Mouse (Mus musculus) hindbrain, embryonic 10.5 days (tissue): ENCODE results near the gene Ndufaf2. TPM values are rescaled to one million over a fixed set of nuclear protein-coding genes. Genes with fewer than 3 reads are reported as not detected.

ENCODE experiments used
- DNase-seq: peaks from one replicate; pipeline ENCODE4 v3.0.0-alpha.2; 2017; ENCODE audit warnings: low spot score
- H3K27ac ChIP-seq: fragments of 300-500 bp; sonication (generic); 2 replicates; pipeline ENCODE4 v1.5.1; 2016; ENCODE audit warnings: mild to moderate bottlenecking, moderate library complexity
- H3K27me3 ChIP-seq: fragments of 300-500 bp; sonication (generic); 2 replicates; pipeline ENCODE4 v1.6.1; 2016; ENCODE audit warnings: mild to moderate bottlenecking; ENCODE audit not compliant: poor library complexity, insufficient read depth, severe bottlenecking
- H3K36me3 ChIP-seq: fragments of 300-500 bp; sonication (generic); 2 replicates; pipeline ENCODE4 v1.6.1; 2016; ENCODE audit warnings: mild to moderate bottlenecking, moderate library complexity
- H3K4me1 ChIP-seq: fragments of 300-500 bp; sonication (generic); replicated peaks from 2 replicates; pipeline ENCODE4 v1.6.1; 2016; ENCODE audit warnings: mild to moderate bottlenecking
- H3K4me3 ChIP-seq: fragments of 300-500 bp; sonication (generic); 2 replicates; pipeline ENCODE4 v1.5.1; 2016; ENCODE audit warnings: mild to moderate bottlenecking, moderate library complexity
- H3K9me3 ChIP-seq: fragments of 300-500 bp; sonication (generic); 2 replicates; pipeline ENCODE4 v1.6.1; 2016; ENCODE audit warnings: mild to moderate bottlenecking, moderate library complexity
- WGBS: fragments of 180-500 bp; shearing (Covaris S2); methylation state at CpG from one replicate; pipeline ENCODE4 v1.1.7; 2016; 5-methylcytosine and 5-hydroxymethylcytosine counted together
- polyA plus RNA-seq: library from polyadenylated mRNA; unstranded; fragments of >200 nt; fragmentation: Nextera tagmentation; extraction: Ambion mirVana; gene quantifications from 2 replicates; pipeline ENCODE4 v1.2.1, GENCODE M21; 2016

The Ndufaf2 gene
- polyA plus RNA-seq, 1 experiment from 2014 or later: 83.1 TPM

- Histone ChIP-seq H3K9me3 (no peaks in the 10 kb centered on the region), H3K27me3 (0 out of 2 replicates have a peak, but pooled peaks cover 4% of the 10 kb centered on the region), H3K27ac (peak overlapping the region; percentile 88), H3K4me3 (no peak overlapping the region), H3K36me3 (no peaks in the 10 kb centered on the region), H3K4me1 (peaks cover 56% of the 10 kb centered on the region)
- 69% methylated on average over 11 of the region's 11 CpGs for WGBS
- DNase-seq: no peak
Observed at GRCm38 (mm10) chr13:108063374-108064134, 94.9 kb downstream of the Ndufaf2 start.

- Histone ChIP-seq H3K4me1 (peaks cover 56% of the 10 kb centered on the region), H3K36me3 (no peaks in the 10 kb centered on the region), H3K27me3 (0 out of 2 replicates have a peak, but pooled peaks cover 4% of the 10 kb centered on the region), H3K9me3 (no peaks in the 10 kb centered on the region), H3K4me3 (no peak overlapping the region), H3K27ac (peak overlapping the region; percentile 88)
- DNase-seq: no peak
- 71% methylated on average over 5 of the region's 5 CpGs for WGBS
Observed at GRCm38 (mm10) chr13:108062900-108063299, 95.5 kb downstream of the Ndufaf2 start.

GRCm38 (mm10) chr13:108060936-108061578 lies 97.4 kb downstream of the Ndufaf2 start:
- 0 out of 2 replicates have a peak, but pooled peaks cover 4% of the 10 kb centered on the region for H3K27me3 ChIP-seq
- H3K9me3 ChIP-seq: no peaks in the 10 kb centered on the region
- H3K36me3 ChIP-seq: no peaks in the 10 kb centered on the region
- peak overlapping the region; percentile 70 for H3K27ac ChIP-seq
- no peak for DNase-seq
- H3K4me1 ChIP-seq: peaks cover 63% of the 10 kb centered on the region
- 41% methylated on average over 8 of the region's 8 CpGs for WGBS
- H3K4me3 ChIP-seq: no peak overlapping the region

- Histone ChIP-seq H3K36me3 (no peaks in the 10 kb centered on the region), H3K27ac (0 out of 2 replicates have a peak overlapping the region, but pooled peaks have one; percentile 8), H3K9me3 (no peaks in the 10 kb centered on the region), H3K4me3 (no peak overlapping the region), H3K27me3 (no peaks in the 10 kb centered on the region), H3K4me1 (peaks cover 57% of the 10 kb centered on the region)
- no peak for DNase-seq
- 41% methylated on average over 7 of the region's 7 CpGs for WGBS
Observed at GRCm38 (mm10) chr13:108060286-108060885, 98.0 kb downstream of the Ndufaf2 start.

GRCm38 (mm10) chr13:108056896-108057295 lies 101.5 kb downstream of the Ndufaf2 start:
- DNase-seq: no peak
- Histone ChIP-seq H3K9me3 (no peaks in the 10 kb centered on the region), H3K4me1 (peaks cover 25% of the 10 kb centered on the region), H3K4me3 (no peak overlapping the region), H3K36me3 (no peaks in the 10 kb centered on the region), H3K27me3 (no peaks in the 10 kb centered on the region), H3K27ac (no peak overlapping the region)
- 75% methylated on average over 3 of the region's 3 CpGs for WGBS

- WGBS: 94% methylated on average over 6 of the region's 6 CpGs
- Histone ChIP-seq H3K27me3 (no peaks in the 10 kb centered on the region), H3K27ac (no peak overlapping the region), H3K4me3 (no peak overlapping the region), H3K4me1 (peaks cover 29% of the 10 kb centered on the region), H3K9me3 (no peaks in the 10 kb centered on the region), H3K36me3 (peaks cover 24% of the 10 kb centered on the region)
- no peak for DNase-seq
Observed at GRCm38 (mm10) chr13:108047364-108047763, 111.1 kb downstream of the Ndufaf2 start.

GRCm38 (mm10) chr13:108046891-108047290 lies 111.5 kb downstream of the Ndufaf2 start:
- Histone ChIP-seq H3K36me3 (peaks cover 24% of the 10 kb centered on the region), H3K4me1 (peaks cover 33% of the 10 kb centered on the region), H3K9me3 (no peaks in the 10 kb centered on the region), H3K4me3 (no peak overlapping the region), H3K27ac (no peak overlapping the region), H3K27me3 (no peaks in the 10 kb centered on the region)
- no peak for DNase-seq
- whole genome bisulfite sequencing: 83% methylated on average over 6 of the region's 6 CpGs

- H3K27me3 ChIP-seq: no peaks in the 10 kb centered on the region
- H3K9me3 ChIP-seq: no peaks in the 10 kb centered on the region
- H3K27ac ChIP-seq: no peak overlapping the region
- 95% methylated on average over 3 of the region's 3 CpGs for WGBS
- no peak for DNase-seq
- H3K4me1 ChIP-seq: peaks cover 40% of the 10 kb centered on the region
- no peak overlapping the region for H3K4me3 ChIP-seq
- H3K36me3 ChIP-seq: peaks cover 24% of the 10 kb centered on the region
Observed at GRCm38 (mm10) chr13:108046071-108046470, 112.4 kb downstream of the Ndufaf2 start.

- H3K4me1 ChIP-seq: peaks cover 44% of the 10 kb centered on the region
- 83% methylated on average over 3 of the region's 3 CpGs for WGBS
- H3K27me3 ChIP-seq: no peaks in the 10 kb centered on the region
- no peaks in the 10 kb centered on the region for H3K9me3 ChIP-seq
- no peak overlapping the region for H3K4me3 ChIP-seq
- DNase-seq: no peak
- H3K27ac ChIP-seq: no peak overlapping the region
- H3K36me3 ChIP-seq: peaks cover 24% of the 10 kb centered on the region
Observed at GRCm38 (mm10) chr13:108045646-108046045, 112.8 kb downstream of the Ndufaf2 start.

- Histone ChIP-seq H3K36me3 (peaks cover 24% of the 10 kb centered on the region), H3K4me3 (peak within 1 kb of the TSS; percentile 95), H3K27me3 (no peaks in the 10 kb centered on the region), H3K9me3 (no peaks in the 10 kb centered on the region), H3K4me1 (peaks cover 51% of the 10 kb centered on the region), H3K27ac (peak within 1 kb of the TSS; percentile 98)
- under 1% methylated on average over 71 of the region's 71 CpGs for WGBS
- DNase-seq: peak; percentile 91
Observed at GRCm38 (mm10) chr13:108044222-108044941, 114.0 kb downstream of the Ndufaf2 start, which contains the start of gene Smim15. TSS of gene Smim15 (plus strand) at chr13:108044446.

GRCm38 (mm10) chr13:108043431-108044221 lies 114.8 kb downstream of the Ndufaf2 start:
- H3K36me3 ChIP-seq: peaks cover 22% of the 10 kb centered on the region
- no peaks in the 10 kb centered on the region for H3K9me3 ChIP-seq
- peak; percentile 23 for DNase-seq
- peak overlapping the region; percentile 95 for H3K4me3 ChIP-seq
- H3K4me1 ChIP-seq: peaks cover 53% of the 10 kb centered on the region
- no peaks in the 10 kb centered on the region for H3K27me3 ChIP-seq
- peak overlapping the region; percentile 98 for H3K27ac ChIP-seq
- 8% methylated on average over 23 of the region's 23 CpGs for WGBS

GRCm38 (mm10) chr13:108041358-108041757 lies 117.1 kb downstream of the Ndufaf2 start:
- DNase-seq: peak; percentile 69
- H3K4me1 ChIP-seq: peaks cover 53% of the 10 kb centered on the region
- H3K4me3 ChIP-seq: no peak overlapping the region; the same call in 1 of the 2 replicates
- H3K9me3 ChIP-seq: no peaks in the 10 kb centered on the region
- 6% methylated on average over 7 of the region's 7 CpGs for WGBS
- H3K27me3 ChIP-seq: no peaks in the 10 kb centered on the region
- H3K36me3 ChIP-seq: peaks cover under 1% of the 10 kb centered on the region; the same call in 1 of the 2 replicates
- H3K27ac ChIP-seq: no peak overlapping the region
